In the genomic region with DNA sequence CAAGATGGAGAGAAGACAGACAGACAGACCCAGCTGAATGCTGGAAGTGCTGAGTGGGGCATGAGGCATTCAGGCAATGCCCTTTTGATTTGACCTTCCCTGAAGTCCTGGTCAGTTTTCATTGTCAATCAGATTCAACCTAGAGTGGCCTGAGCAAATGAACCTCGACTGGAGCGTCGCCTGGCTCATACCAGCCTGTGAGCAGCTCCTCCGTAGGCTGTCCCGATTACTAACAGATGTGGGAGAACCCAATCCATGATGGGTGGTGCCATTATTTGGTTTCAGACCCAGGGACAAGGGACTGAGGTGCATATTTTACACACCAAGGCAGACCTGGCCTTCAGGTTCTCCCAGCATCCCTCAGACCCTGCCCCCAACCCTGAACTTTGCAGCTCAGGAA, we compare ENCODE assay signal across 26 mouse cellular contexts. TPM values are rescaled to one million over a fixed set of nuclear protein-coding genes. Genes with fewer than 3 reads are reported as not detected.
DNase-seq lines count a peak whose midpoint lies in the region; ATAC-seq lines count a peak whose summit lies in the region.
"Had no signal": no experiment of that assay in that cellular context is flagged by ENCODE, and none has a peak within 500 bp of the region (broad histone marks: within the 10 kb centered on the region; RNA-seq: fewer than 3 reads in every experiment).

No protein-coding gene starts in this region.

- no peaks in the 10 kb centered on the region for H3K36me3 ChIP-seq in kidney, embryonic 16.5 days (ENCODE audit: insufficient read depth, low read length)
- H3K36me3 ChIP-seq in embryonic facial prominence, embryonic 10.5 days (replicated peaks) = 0 out of 2 replicates have a peak, but pooled peaks cover 4% of the 10 kb centered on the region
- H3K36me3 ChIP-seq in limb, embryonic 11.5 days (ENCODE audit: control insufficient read depth, insufficient read depth, low read length) = no peaks in the 10 kb centered on the region
- H3K36me3 ChIP-seq: forebrain, embryonic 12.5 days; forebrain, embryonic 15.5 days; heart, embryonic 12.5 days; heart, embryonic 15.5 days; hindbrain, embryonic 10.5 days; hindbrain, embryonic 13.5 days; intestine, embryonic 15.5 days had no signal

- no peak overlapping the region for H3K4me2 ChIP-seq in kidney, embryonic 16.5 days (replicated peaks; ENCODE audit: low read depth, low read length)
- no peak overlapping the region for H3K4me2 ChIP-seq in limb, embryonic 11.5 days (ENCODE audit: low read depth, severe bottlenecking)
- H3K4me2 ChIP-seq: forebrain, embryonic 12.5 days; forebrain, embryonic 15.5 days; heart, embryonic 12.5 days; heart, embryonic 15.5 days; hindbrain, embryonic 13.5 days; intestine, embryonic 15.5 days had no signal

- H3K27me3 ChIP-seq in kidney, embryonic 16.5 days (ENCODE audit: insufficient read depth, low read length) = no peaks in the 10 kb centered on the region
- H3K27me3 ChIP-seq in embryonic facial prominence, embryonic 10.5 days (replicated peaks; ENCODE audit: low read depth, poor library complexity, severe bottlenecking) = peaks cover 8% of the 10 kb centered on the region
- H3K27me3 ChIP-seq in limb, embryonic 11.5 days (ENCODE audit: control insufficient read depth, insufficient read depth, low read length) = no peaks in the 10 kb centered on the region
- H3K27me3 ChIP-seq: forebrain, embryonic 15.5 days; heart, embryonic 12.5 days; heart, embryonic 15.5 days; intestine, embryonic 15.5 days; Patski had no signal

- no peak for DNase-seq in kidney, adult 9 months
- peak; percentile 50 for DNase-seq in embryo, embryonic 10.5 days (ENCODE audit: low spot score)
- DNase-seq in embryonic facial prominence, embryonic 10.5 days (ENCODE audit: low spot score) = peak; percentile 47
- DNase-seq in limb, embryonic 11.5 days (ENCODE audit: low spot score) = no peak
- DNase-seq in left cerebral cortex, postnatal 14 days (ENCODE audit: low spot score in 2 of 2) = no peak
- DNase-seq in adrenal gland, postnatal 25 days = no peak
- no peak for DNase-seq in right cerebral cortex, postnatal 10 days (ENCODE audit: low spot score in 2 of 2)
- DNase-seq: adrenal gland, postnatal 10 days; cerebellum, adult 8-10 months; cerebellum, postnatal 10 days; gastrocnemius, postnatal 25 days; heart, adult 18-20 months; heart, postnatal 10 days; heart, postnatal 36 days had no signal

- WGBS in kidney, embryonic 16.5 days = 46% methylated on average over 5 of the region's 5 CpGs
- WGBS in embryonic facial prominence, embryonic 10.5 days = 24% methylated on average over 5 of the region's 5 CpGs
- 14% methylated on average over 5 of the region's 5 CpGs for WGBS in limb, embryonic 11.5 days

- no peak overlapping the region for H3K4me3 ChIP-seq in kidney, embryonic 16.5 days (ENCODE audit: low read length)
- no peak overlapping the region for H3K4me3 ChIP-seq in embryonic facial prominence, embryonic 10.5 days
- H3K4me3 ChIP-seq in limb, embryonic 11.5 days (ENCODE audit: low read depth, low read length) = no peak overlapping the region
- H3K4me3 ChIP-seq: forebrain, embryonic 12.5 days; forebrain, embryonic 15.5 days; heart, embryonic 12.5 days; heart, embryonic 15.5 days; hindbrain, embryonic 10.5 days; hindbrain, embryonic 13.5 days; intestine, embryonic 15.5 days had no signal

- no peak overlapping the region for H3K9ac ChIP-seq in kidney, embryonic 16.5 days (replicated peaks; ENCODE audit: low read length)
- H3K9ac ChIP-seq in limb, embryonic 11.5 days (ENCODE audit: low read length) = no peak overlapping the region
- H3K9ac ChIP-seq: forebrain, embryonic 12.5 days; forebrain, embryonic 15.5 days; heart, embryonic 12.5 days; heart, embryonic 15.5 days; hindbrain, embryonic 13.5 days; intestine, embryonic 15.5 days had no signal

- H3K4me1 ChIP-seq in kidney, embryonic 16.5 days (ENCODE audit: insufficient read depth, low read length) = peaks cover 31% of the 10 kb centered on the region
- H3K4me1 ChIP-seq in embryonic facial prominence, embryonic 10.5 days = peaks cover 56% of the 10 kb centered on the region
- peaks cover 25% of the 10 kb centered on the region for H3K4me1 ChIP-seq in limb, embryonic 11.5 days (ENCODE audit: control insufficient read depth, insufficient read depth, low read length)

- ATAC-seq in kidney, embryonic 16.5 days (ENCODE audit: low FRiP score, low TSS enrichment) = no peak
- no peak for ATAC-seq in limb, embryonic 11.5 days (ENCODE audit: insufficient number of reproducible peaks, low FRiP score, low TSS enrichment, low read depth)
- ATAC-seq: CD4-positive, CD25-positive, alpha-beta regulatory T cell, adult 4 months; forebrain, embryonic 15.5 days; hindbrain, embryonic 16.5 days; intestine, embryonic 15.5 days; Patski had no signal

- H3K9me3 ChIP-seq in kidney, embryonic 16.5 days (ENCODE audit: low read length) = no peaks in the 10 kb centered on the region
- H3K9me3 ChIP-seq in embryonic facial prominence, embryonic 10.5 days = no peaks in the 10 kb centered on the region
- H3K9me3 ChIP-seq in limb, embryonic 11.5 days (ENCODE audit: control insufficient read depth, low read length) = no peaks in the 10 kb centered on the region
- H3K9me3 ChIP-seq: forebrain, embryonic 12.5 days; forebrain, embryonic 15.5 days; heart, embryonic 12.5 days; heart, embryonic 15.5 days; hindbrain, embryonic 10.5 days; hindbrain, embryonic 13.5 days; intestine, embryonic 15.5 days had no signal

- intact Hi-C loops in left cerebral cortex, postnatal 14 days (cut with DNase I) = no loop called here

- 0 out of 2 replicates have a peak overlapping the region, but pooled peaks have one; percentile 15 for H3K27ac ChIP-seq in kidney, embryonic 16.5 days (ENCODE audit: low read length)
- H3K27ac ChIP-seq in embryonic facial prominence, embryonic 10.5 days (replicated peaks) = peak overlapping the region; percentile 61
- peak overlapping the region; percentile 22; the same call in 1 of the 2 replicates for H3K27ac ChIP-seq in limb, embryonic 11.5 days (replicated peaks; ENCODE audit: low read depth, low read length)
- H3K27ac ChIP-seq: forebrain, embryonic 12.5 days; forebrain, embryonic 15.5 days; heart, embryonic 15.5 days; hindbrain, embryonic 10.5 days; hindbrain, embryonic 13.5 days; intestine, embryonic 15.5 days had no signal

RNA-seq across cellular contexts. Expression of gene Kazn, which starts 1.7 kb away (rescaled TPM):
- polyA plus RNA-seq in kidney, embryonic 16.5 days (2015; fragmentation: Nextera tagmentation; extraction: Ambion mirVana) = 15.5 and 16.2 TPM in 2 replicates
- polyA plus RNA-seq in embryonic facial prominence, embryonic 10.5 days (2016; fragmentation: Nextera tagmentation; extraction: Ambion mirVana) = 13.3 and 13.8 TPM in 2 replicates
- polyA plus RNA-seq in limb, embryonic 11.5 days (2014; fragmentation: Nextera tagmentation; extraction: Ambion mirVana) = 8.6 and 9.0 TPM in 2 replicates
- 10 to 100 TPM; 77.5 to 81.5 TPM for total RNA-seq in left cerebral cortex, postnatal 14 days (2021)
- total RNA-seq in adrenal gland, postnatal 25 days (2021) = 32.8 and 35.8 TPM in 2 replicates
- polyA plus RNA-seq: C2C12; CD4-positive, CD25-positive, alpha-beta regulatory T cell, adult 4 months had no signal

Comparison
In these comparisons a context has a peak if more than half of its experiments do, and no peak if none do; other contexts are left out.
1. DNase-seq: peak in embryo, embryonic 10.5 days (single experiment) and embryonic facial prominence, embryonic 10.5 days (single experiment); none in kidney, adult 9 months (single experiment), limb, embryonic 11.5 days (single experiment), left cerebral cortex, postnatal 14 days (0 of 2), adrenal gland, postnatal 25 days (single experiment) and right cerebral cortex, postnatal 10 days (0 of 2).
2. Peak in every context shown above with its lines, with median percentiles within 50 percentile points of each other: H3K27ac ChIP-seq.